Mouse (Mus musculus): ENCODE results near the gene Ldb3. TPM values are rescaled to one million over a fixed set of nuclear protein-coding genes. Genes with fewer than 3 reads are reported as not detected.

Gene Ldb3
- total RNA-seq (2021), result 1,000 to 10,000 TPM; 2,008 to 2,153 TPM
- long read RNA-seq, experiment 1, partial matches to known transcripts, result 167 of 248 reads
- long read RNA-seq, experiment 1, other reads (novel, unspliced or antisense), result 80 of 248 reads
- long read RNA-seq, experiment 2, partial matches to known transcripts, result 69 of 242 reads
- long read RNA-seq, experiment 2, other reads (novel, unspliced or antisense), result 172 of 242 reads

DNA sequence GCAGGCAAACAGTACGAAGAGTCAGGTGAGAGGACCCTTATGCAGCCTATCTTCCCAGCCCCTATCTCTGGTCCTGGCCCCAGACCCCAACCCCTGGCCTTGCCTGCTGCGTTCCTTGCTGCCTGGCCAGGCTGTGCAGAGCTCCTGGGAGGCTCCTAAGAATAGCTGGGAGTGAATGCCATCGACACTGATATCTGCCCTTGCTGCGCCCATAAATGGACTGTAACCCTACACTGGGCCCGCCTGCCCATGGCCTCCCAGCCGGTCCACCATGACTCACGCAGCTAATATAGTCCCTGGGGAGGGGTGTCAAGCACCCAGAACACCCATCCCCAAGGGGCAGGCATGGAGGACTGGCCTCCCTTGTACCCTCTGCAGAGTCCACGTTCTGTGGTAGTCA lies at the start of gene Ldb3:
TSS of gene Ldb3 (minus strand) at position 185 of the 400 bp plus-strand sequence.
- peak; percentile 89 for DNase-seq (ENCODE audit: low spot score)

DNA sequence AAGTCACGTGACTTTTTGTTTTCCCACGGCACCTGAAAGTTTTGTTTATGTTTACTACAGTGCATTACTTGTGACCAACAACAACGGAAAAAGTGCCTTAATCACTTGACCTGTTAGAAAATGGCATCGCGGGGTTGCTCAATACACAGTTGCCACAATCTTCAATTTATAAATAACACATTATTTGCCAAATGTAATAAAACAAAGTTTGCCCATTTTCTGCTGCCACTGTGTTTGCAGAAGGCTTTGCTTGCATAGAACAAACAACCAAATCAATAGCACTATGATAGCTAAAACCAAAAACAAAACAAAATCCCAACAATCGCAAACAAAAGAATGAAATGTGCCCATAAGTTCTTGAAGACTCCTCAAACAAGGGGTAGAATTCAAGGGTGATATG lies 47.2 kb upstream of the Ldb3 start:
- DNase-seq (ENCODE audit: low spot score), result no peak

DNA sequence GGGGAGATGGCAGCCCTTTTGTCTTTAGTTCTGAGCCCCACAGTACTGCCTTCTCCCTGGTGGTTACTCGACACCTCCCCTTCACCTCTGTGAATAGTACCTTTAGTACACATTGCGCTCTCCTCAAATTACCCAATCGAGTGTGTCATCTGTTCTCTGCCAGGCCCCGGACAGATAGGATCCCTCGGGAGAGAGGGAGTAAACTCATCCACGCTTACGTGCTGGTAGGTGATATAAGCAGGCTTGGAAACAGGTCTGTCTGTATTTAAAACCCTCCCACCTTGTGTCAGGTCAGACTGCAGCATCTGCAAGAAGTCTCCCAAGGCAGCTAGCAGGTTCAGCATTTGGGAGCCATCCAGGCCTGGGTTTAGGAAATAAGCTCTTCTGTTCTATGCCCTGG lies 46.7 kb upstream of the Ldb3 start:
- DNase-seq (ENCODE audit: low spot score), result no peak

DNA sequence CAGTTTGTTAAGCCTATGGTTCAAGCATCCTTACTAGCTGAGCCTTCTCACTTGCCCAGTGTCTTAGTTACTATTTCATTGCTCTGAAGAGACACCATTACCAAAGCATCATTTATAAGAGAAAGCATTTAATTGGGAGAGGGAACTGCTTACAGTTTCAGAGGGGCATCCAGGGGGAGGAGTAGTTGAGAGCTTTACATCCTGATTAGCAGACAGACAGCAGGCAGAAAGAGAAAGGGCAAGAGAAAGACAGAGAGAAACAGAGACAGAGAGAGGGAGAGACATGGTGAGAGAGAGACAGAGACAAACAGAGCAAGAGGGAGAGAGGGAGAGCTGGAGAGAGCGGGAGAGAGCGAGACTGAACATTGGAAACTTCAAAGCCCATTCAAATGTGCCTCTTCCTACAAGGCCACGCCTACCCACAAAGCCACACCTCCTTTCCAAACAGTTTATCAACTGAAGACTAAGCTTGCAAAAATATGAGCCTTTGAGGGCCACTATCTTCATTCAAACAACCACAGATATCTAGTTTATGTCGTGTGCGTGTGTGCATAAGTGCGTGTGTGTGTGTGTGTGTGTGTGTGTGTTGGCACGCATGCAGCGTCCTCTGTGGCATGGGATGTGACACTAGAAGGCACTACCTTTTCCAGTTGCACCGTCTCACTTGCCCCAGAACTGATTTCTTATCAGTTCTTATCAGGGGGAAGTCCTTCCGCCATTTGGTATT lies 44.4 kb upstream of the Ldb3 start:
- DNase-seq (ENCODE audit: low spot score), result no peak

DNA sequence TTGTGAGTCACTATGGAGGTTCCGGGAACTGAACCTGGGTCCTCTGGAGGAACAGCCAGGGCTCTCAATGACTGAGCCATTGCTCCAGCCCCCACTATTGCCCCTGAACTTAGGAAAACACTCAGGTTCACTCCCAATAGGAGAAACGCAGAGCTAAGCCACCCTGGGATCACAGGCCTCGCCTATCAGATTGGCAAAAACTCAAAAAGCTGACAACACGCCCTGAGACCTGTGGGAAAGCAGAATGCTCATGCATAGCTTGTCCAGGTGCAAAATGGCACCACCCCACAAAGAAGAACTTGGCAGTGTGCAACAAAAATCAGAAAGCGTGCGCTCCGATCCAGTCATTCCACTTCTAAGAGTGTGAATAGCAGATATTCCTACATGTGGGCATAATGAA lies 38.3 kb upstream of the Ldb3 start:
- no peak for DNase-seq (ENCODE audit: low spot score)

DNA sequence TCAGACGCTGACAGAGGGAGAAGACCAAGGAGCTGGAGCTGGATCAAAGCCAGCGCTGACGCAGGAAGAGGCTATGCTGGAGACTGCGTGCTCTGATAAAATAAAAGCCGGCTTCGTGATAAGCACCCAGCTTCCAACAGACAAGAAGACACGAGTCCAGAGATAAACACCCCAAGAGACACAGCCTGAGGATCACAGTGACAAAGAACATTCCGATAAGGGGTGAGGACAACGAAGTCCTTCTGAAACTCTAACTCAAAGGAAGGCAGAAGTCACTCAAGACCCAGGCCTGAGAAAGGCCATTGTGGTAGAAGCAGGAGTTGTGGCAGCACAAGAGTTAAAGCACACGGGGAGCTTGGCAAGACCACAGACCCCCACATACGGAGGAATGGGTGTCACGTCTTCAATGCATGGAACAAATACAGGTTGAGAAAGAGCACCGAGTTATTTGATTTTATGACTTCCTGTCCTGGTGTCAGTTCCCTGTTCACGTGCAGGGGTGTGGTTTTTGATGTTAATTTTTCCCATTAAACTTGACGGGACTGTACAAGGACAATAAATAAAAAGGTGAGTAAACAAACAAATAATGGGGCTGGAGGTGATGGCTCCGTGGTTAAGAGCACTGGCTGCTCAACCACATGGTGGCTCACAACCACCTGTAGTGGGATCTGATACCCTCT lies 35.2 kb upstream of the Ldb3 start:
- DNase-seq (ENCODE audit: low spot score), result no peak

DNA sequence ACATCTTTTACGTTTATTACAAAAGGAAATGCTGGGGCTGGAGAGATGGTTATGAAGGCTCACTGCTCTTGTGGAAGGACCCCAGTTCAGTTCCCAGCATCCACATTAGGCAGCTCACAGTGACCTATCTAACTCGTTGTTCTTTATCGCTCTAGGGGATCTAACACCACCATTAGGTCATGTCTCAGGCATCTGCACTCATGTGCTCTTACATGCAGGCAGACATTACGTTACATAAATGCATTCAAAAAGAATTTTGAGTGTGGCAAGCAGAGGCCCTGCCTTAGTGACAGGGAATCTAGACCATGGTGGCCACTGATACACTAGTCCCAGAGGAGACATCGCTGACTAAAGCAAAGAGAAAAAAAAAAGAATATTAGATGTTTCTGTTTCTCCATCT lies 34.6 kb upstream of the Ldb3 start:
- no peak for DNase-seq (ENCODE audit: low spot score)

DNA sequence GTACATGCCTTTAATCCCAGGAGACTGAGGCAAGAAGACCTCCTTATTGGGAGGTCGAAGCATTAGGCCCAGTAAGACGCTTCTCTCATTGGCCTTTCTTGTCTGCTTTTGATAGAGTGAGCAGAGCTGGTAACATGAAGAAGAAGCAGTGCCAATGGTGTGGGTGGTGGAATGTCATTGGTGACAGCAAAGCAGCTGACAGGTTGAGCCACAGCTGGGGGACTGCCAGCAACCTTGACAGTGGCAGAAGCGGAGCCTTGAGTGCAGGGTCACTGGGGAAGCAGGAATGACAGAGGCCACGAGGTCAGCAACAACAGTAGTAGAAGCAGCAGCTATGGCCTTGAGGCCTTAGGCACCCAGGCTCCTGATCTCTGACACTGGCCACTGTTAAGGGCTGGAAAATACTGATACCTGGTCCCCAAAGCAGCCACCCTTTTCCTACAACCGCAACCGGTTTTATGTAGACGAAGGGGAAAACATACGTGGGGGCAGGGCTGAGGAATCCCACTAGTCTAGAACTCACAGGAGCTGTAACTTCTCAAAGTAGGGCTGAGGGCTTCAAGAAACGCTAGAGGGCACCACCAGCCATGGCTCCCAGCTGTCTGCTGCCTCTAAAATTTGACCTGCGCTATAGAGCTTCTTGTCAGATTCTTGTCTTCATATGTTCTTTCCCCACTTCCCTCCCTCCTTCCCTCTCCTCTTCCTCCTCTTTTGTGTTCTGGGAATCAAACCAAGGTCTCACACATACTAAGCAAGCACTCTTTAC lies 32.3 kb upstream of the Ldb3 start:
- DNase-seq (ENCODE audit: low spot score), result peak; percentile 50

DNA sequence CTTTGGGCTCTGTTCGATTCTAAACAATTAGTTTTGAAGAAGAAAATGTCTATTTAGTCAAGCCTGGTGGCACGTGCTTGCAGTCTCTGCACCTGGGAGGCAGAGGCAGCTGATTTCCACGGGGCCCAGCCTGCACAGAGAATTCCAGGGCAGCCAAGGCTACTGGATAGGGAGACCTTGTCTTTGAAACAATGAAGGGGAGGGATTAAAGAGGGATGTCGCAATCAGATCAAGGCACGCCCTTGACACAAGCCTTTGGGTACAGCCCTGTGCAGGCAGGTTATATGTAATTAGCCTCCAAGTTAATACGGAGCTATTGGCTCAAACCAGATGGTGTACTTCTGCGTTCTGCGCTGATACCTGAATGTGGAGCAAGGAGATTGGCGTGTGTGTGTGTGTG lies 30.3 kb upstream of the Ldb3 start:
- no peak for DNase-seq (ENCODE audit: low spot score)

DNA sequence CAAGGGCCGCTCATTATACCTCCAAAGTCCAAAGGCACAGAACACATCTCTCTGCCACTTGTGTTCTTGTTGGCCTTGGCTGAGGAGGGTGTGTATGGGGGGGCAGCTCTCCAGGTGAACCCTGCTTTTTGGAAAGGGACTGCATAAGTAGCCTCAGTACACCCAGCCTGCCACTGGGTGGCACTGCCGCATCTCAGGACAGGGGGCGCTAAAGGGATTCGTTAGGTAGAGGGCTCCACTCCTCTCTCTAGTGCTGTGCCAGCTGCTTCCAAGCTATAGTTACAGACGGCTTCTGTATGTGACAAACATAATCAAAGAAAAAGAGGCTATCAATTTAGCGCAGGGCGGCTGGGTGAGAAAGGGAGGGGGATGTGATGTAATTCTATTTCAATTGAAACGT lies 28.3 kb upstream of the Ldb3 start:
- peak; percentile 86 for DNase-seq (ENCODE audit: low spot score)

DNA sequence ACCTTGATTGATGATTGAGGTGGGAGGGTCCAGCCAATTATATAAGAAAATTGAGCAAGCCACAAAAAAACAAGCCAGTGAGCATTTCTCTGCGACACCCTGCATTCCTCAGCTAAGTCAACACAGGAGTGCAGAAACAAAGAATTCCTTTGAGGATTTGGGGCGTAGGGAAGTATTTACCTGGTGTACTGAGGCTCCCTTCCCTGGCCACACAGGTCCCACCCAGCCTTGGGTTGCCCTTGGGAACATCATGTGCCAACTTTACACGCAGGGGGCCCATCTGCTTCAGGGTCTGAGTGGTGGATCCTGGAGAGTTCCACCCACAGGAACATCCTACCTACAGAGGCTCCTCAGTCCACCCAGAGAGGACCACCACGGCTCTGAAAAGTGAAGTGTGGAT lies 27.1 kb upstream of the Ldb3 start:
- no peak for DNase-seq (ENCODE audit: low spot score)

DNA sequence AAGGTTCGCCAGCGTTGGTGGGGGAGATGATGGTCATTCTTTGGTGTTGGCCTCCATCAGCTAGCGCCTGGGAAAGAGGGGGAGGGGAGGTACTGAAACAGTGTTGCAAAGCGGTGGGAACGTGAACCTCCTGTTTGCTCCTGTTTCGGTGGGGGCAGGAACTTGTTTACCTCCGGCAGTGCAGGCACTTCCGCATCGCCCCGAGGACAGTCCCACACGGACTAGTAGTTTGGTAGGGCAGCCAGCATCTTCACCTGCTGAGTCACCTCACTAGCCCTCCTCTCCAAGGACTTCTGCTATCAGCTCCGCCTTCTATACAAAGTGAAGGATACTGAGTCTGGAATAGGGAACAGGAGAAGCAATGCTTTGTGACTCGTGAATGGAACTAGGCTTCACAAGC lies 26.6 kb upstream of the Ldb3 start:
- DNase-seq (ENCODE audit: low spot score), result no peak

DNA sequence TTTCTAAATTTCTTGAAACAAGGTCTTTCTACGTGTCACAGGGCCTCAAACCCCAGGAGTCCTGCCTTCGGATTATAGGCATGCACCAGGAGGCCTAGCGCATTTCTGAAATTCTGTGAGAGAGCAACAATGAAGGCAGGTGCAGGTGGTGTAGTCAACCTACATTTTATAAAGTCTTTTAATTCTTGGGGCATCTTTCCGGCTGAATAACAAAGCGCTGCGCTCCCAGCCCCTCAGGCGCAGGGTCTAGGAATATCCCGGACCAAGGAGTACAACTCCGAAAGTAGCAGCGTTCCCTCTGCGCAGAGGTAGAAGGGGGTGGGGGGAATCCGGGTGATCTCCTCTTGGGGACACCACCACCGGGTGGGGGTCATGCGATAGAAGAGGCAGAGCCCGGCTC lies 26.1 kb upstream of the Ldb3 start:
- no peak for DNase-seq (ENCODE audit: low spot score)

DNA sequence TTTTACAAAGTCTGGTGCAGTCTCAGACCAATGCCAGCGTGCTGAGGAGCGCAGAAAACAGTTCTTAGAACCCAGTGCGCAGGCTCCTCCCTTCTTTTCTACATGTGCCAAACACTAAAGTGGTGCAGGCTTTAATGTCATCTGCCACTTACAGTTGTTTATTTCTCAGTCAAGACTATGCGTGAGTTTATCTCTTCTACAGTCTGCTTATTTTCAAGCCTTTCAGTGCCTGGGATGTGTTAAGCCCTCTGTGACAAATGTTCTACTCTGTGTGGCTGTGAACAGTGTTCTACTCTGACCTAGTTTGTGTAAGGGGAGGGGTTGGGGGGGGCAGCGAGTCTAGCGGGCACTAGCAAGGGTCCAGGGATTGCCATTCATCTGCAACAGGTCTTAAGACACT lies 25.0 kb upstream of the Ldb3 start:
- no peak for DNase-seq (ENCODE audit: low spot score)

DNA sequence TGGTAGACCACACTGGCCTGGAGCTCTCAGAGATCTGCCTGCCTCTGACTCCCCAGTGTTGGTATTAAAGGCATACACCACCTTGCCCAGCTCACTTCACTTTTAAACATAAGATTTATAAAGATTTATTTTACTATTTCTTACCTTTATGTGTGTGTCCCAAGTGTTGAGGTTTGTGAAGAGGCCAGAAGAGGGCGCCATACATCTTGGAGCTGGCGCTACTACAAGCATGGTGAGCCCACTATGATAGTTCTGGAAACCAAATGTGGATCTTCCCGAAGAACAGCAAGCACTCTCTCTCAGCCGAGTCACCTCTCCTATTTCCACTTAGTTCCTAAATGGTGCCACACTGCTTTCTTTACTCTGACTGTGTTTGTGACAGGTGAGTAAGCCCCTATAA lies 23.7 kb upstream of the Ldb3 start:
- no peak for DNase-seq (ENCODE audit: low spot score)

DNA sequence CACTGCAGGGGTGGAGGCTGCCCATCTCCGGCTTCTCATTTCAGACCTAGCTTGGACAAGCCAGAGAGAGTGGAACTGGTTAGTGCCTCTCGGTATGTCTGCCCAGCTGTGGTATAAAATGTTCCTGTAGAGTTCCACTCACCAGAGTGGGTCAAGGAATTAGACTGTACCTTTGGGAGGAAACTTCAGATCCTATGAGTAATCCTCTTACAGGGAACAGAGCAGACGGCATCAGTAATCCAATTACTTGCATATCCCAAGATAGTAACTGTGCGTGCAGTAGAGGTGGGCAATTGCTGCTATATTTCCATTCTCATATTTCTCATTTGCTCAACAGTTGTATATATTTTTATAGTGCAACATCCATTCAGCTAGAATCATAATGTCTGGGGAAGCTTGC lies 23.1 kb upstream of the Ldb3 start:
- no peak for DNase-seq (ENCODE audit: low spot score)

DNA sequence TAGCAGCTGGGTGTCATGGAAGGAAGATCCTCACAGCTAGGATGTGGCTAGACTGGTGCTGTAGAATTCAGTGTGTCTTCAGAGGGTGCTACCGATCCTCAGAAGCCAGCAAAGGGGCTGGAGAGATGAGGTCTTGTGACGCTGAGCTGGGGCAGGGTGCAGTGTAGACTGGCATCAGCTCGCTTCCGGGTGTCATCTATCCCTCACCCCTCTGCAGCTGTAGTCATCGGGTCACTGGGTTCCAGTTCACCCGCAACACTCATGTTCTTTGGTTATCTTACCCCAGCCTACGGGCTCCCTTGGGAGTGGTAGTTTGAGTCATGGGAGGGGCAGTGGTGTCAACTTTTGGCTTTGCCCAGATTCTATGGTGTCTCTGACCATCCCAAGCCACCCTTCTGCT lies 13.4 kb upstream of the Ldb3 start:
- no peak for DNase-seq (ENCODE audit: low spot score)

DNA sequence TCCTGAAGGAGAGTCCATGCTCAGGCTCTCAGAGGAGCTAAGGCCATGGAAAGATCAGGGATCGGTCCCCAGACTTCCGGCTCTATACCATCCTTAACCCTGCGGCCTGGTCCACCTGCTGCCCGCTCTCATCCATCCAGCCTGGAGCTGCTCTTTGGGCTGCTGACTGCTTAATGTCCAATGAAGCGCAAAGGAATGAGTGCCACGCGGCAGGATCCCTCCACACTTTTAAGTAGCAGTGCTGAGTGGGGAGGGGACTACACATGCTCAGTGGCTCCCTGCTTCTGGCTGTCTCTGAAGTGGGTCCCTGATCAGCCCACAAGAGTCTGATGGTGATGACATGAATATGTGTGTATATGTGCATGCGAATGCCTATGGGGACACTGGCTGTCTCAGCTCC lies 11.5 kb upstream of the Ldb3 start, which contains the start of gene Opn4:
TSS of gene Opn4 (minus strand) at position 202 of the 400 bp plus-strand sequence.
- no peak for DNase-seq (ENCODE audit: low spot score)

DNA sequence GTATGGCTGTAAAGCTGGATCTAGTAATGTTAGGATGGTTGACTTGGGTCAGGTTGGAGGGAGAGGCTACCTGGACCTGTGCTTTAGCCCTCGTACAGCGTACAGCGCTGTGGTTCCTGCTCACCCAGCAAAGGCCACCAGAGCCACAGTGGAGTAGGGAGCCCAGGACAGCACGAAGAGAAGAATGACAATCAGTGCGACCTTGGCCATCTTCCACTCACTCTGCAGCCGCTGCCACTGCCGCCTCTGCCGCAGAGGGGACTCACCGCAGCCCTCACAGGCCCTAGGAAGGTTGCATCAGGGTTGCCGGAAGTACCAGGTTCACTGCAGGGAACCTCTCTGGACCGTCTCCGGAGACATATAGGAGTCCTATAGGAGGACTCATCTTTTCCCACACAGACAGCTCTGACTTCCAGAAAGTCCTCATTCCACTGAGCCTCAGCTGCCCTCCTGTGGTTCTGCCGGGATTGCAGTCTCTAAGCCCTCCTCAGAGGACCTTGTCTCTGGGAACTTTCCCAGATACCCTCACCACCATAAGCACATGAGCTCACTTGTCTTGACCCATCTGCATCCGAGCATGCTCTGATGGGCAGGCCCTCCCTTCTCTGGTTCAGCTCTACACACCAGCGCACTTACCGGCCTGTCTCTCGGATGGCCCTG lies 7.2 kb upstream of the Ldb3 start:
- no peak for DNase-seq (ENCODE audit: low spot score)

DNA sequence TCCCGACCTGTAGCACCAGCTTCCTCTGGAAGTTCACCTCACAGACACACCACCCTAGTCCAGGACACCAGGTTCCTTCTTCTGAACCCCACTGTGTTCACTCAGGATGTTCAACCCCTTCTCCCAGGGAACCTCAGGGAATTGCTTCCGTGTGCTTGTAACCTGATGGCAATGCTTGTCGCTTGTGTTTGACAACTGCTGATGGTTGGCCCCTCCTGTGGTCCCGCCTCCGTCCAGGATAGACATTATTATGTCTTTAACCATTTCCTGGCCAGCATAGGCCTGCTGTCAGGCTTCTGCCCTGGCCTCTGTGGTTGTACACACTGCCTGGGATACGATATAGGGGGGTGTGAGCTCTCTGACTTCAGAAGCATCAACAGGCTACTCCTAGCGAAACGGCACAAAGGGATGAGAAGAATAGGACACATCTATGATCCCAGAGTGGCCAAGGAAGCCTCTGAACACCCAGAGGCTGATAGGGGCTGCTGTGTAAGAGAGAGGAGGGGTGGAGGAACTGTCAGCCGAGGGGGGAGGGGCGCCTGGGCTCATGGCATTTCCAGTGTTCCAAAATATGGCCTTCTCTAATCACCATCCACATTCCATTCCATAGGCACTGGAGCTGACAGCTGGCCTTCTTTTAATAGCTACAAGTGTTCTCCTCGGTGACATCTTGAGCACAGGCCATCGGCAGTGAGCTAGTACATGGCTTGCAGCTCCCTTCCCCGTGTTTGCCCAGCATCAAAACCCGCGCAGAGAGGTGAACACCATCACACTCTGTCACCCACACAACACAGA lies 3.5 kb upstream of the Ldb3 start:
- peak; percentile 72 for DNase-seq (ENCODE audit: low spot score)

Measured in gastrocnemius, adult 18-20 months (tissue).